Mouse (Mus musculus) adipocyte (in vitro differentiated cells): ENCODE data around the gene Klhdc7b.
"Not testable (repeated sequence)": the region's sequence is repeated elsewhere in the genome, so short reads cannot be mapped to it uniquely, and the experiment has no call there.

Experiments used
- DNase-seq: peaks from one replicate; pipeline ENCODE4 v3.0.0-alpha.2; 2016; ENCODE audit warnings: low spot score

The Klhdc7b gene

DNA sequence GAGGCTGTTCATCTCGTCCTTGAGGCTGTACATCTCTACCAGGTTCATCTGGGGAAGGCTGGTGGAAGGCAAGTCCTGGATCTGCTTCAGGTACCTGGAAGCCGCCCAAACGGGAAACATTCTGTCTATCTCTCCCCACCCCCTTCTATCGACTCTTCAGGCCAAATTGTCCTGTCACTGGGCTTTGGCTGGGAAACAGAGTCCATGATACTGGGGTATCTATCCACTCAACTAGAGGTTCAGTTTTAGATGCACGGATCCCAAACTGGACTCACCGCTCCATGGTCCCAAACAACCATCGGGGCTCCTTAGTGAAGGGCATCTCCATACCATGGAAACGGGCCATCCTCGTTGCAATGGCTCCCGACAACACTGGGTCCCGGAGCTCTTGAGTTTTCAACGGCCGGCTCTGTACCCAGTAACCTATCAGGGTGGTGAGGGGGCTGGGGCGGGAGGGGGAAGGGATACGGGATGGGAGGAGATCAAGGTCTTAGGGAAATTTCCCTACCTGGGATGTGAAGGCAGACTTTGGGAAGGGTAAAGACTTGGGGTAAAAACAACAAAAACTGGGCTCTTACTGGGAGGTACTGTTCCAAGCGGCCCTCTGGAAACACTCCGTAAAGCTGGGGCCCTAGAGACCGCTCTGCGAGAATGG lies 43.5 kb downstream of the Klhdc7b start:
- DNase-seq, result no peak

DNA sequence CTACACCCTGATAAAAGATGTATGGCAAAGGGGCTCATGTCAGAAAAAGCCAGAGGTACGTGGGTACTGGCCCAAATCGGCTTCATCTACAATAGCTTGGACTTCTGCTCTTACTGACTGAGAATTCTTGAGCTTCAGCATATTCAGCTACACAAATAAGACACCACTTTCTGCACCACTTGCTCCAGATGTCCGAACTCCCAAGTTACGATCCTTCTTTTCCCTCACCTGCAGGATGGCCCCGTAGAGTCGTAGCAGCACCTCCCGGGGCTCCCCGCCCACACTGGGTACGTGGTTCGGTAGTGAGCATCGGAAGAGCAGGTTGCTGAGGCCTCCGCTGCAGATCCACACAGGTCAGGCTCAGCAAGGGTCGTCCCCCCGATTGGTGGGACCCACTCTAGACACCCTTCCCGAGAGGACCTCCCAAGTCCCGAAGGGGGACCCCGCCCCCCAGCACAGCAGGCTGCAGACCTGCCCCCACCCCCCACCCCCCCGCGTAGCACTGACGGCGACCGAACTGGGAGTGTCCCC lies 44.2 kb downstream of the Klhdc7b start:
- DNase-seq, result peak; percentile 12

DNA sequence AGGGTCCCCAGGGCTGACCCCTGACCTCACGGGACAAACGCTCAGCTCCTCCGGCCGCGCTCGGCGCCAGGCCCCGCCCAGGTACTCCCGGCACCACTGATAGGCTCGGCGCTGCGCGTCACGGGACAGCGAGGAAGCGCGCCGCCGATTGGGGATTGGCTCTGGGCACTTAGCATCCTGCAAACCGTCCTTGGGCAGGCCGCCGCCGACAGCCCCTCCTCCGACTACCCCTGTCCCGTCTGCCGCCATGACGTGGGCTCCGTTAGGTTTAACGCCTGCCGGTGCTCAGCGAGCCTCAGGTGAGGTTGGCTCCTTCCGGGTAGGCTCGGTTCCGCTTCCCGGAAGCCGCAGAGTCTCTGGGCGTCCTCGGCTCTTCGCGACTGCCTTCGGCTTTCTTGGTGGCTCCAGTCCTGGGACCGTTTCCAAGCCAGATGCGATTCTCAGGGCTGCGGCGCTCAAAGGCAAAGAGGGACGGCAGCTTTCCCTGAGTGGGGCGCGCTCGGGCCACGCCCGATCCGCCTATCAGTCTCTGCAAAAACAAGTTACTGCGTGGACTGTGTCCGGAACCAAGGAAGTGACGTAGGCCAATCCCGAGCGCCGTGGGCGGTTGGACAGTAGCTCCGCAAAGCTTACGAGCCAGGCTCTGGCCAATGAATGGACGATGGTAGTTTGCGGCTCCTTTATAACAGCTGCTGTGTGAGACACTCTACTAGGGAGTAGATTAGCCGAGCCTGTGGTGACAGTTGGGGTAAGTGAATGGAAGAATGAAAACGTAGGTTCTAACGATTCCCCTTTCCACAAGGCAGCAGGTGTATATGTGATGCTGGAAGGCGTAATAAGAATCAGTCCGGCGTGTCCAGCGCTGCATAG lies 44.9 kb downstream of the Klhdc7b start, which contains the start of the genes C730034F03Rik, Gm44502 and Chkb:
Gene C730034F03Rik, plus strand, starts transcription at position 238 of the 870 bp plus-strand sequence.
Gene Gm44502, minus strand, starts transcription at position 345 of the 870 bp plus-strand sequence.
Gene Chkb, minus strand, starts transcription at position 557 of the 870 bp plus-strand sequence.
- DNase-seq, result peak; percentile 95

DNA sequence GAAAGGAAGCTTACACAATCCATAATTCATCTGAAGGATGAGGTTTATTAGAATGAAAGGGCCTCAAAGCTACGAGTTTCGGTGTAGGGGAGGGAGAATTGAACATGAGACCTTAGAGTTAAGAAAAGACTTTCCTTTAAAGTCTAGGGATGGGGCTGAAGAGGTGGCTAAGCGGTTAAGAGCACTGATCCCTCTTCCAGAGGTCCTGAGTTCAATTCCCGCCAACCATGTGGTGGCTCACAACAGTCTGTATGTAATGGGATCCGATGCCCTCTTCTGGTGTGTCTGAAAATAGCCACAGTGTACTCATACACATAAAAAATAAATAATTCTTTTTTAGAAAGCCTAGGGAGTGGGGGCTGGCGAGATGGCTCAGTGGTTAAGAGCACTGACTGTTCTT lies 45.6 kb downstream of the Klhdc7b start:
- no peak for DNase-seq

DNA sequence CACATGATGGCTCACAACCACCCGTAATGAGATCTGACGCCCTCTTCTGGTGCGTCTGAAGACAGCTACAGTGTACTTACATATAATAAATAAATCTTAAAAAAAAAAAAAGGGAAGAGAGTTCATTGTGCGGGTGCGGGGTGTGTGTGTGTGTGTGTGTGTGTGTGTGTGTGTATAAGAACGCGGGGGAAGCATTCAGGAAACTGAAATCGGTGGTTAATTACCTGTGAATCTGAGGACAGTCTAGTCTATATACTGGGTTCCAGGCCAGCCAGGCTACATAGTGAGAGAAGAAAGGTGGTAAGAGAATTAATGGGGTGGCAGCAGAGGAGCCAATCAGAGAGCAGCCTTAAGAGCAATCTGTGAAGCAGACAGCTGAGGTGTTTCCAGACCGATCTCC lies 46.1 kb downstream of the Klhdc7b start:
- DNase-seq, result not testable (repeated sequence)

DNA sequence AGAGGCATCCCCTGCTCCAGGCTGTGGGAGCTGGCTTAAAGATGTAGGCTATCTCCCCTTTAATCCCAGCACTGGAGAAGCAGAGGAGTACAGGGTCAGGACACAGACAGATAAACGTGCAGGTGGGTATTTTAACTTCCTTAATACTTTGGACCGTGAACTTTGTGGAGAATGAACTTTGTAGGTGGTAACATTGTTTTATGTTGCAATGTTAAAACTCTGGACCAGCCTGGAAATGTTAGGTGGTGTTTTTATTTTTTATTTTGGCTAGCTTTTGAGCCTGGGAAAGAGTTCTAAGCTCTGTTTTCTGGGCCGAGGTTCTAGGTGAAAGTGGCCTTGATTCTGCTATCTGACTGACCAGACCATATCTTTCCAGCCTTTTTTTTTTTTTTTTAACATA lies 46.6 kb downstream of the Klhdc7b start:
- peak; percentile 22 for DNase-seq

DNA sequence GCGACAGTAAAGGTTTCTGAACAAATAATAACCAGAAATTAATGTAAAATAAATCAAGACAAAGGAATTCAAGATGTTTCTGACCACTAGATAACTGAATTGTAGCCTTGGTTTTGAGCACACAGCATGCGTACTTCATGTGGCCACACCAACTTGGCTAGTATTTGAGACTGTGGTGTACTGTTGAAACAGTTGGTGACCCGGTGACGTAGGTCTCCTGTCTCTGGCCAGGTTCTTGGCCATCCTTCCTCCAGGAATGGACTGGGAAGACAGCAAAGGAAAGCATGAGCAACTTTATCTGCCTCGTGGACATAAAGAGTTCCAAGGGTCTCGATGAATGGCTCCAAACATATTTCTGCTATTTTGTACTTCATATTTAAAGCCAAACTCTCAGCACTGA lies 47.1 kb downstream of the Klhdc7b start:
- no peak for DNase-seq

DNA sequence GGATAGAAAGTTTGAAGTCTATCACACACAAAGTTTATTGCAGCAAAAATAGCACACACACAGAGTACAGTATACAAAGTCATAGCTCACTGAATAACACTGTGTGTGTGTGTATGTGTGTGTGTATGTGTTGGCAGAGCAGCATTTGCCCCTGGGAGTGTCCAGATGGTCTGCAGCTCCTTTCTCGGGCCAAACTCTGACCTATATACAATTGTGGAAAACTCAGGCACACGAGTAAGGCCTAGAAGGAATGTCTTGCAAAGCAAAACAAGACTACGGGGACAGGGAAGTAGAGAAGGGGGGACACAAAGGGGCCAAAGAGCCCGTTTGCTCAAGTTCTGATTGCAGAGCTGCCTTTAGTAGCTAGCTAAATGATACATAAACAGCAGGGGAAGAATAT lies 48.2 kb downstream of the Klhdc7b start:
- DNase-seq, result peak; percentile 60

DNA sequence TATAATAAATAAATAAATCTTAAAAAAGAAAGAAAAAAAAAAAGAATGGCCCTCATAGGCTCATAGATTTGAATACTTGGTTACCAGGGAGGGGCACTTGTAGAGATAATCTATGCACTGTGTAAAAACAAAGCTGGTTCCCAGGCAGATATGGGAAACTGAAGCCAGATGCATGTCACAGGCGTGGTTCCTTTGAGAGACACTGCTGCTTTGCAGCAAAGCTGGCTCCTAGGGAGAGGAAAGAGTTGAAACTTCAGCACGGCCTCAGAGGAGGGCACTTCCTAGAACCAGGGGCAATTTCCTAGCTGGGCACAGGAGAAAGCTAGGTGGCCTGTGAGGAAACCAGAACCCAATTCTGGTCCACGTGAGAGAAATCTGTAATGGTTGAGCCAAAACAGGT lies 49.4 kb downstream of the Klhdc7b start:
- DNase-seq, result no peak

DNA sequence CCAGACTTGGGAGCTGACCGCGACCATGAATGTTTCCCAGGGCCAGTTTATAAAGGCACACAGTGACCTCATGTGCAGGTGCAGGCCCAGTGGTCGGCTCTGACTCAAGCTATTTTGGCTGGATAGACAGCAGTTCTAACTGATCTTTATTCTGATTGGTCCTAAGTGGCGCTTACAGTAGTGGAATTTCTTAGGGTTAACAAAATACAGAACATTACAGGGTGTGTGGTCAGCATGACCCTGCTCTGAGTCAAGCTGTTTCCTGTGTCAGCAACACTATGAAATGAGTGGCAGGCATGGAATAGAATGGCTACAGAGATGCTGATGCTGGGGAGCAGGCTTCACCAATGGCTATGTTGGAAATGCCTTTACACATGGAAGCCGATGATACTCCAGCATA lies 51.2 kb downstream of the Klhdc7b start:
- no peak for DNase-seq
